Comparison of ENCODE assay signal across 11 mouse cellular contexts in the genomic region with DNA sequence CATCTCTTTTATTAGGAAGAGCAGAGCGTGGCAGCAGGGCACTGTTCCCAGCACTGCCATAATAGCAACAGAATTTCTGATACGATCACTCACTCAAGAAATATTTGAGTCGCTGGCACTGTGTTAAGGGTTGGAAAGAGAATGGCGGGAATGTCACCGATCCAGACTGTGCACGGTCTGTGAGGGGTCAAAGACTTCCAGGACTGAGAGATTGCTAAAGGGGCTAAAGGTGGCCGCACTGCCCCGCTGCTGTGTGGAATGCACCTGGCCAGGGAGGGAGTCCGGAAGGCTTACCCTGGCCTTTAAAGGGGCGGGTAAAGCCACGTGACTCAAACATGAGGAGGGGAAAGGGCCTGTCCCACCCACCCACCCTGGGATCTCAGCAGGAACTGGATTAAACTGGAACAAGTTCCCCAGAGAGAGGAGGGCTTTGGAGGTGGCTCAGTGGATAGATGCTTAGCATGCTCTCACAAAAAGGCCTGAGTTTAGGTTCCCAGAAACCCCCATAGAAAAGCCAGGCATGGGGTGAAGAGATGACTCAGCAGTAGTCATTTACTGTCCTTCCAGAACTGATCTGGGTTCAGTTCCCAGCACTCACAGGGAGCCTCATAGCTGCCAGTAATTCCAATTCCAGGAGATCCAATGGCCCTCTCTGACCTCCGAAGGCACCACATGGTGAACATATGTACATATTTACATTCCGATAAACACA. TPM values are rescaled to one million over a fixed set of nuclear protein-coding genes. Genes with fewer than 3 reads are reported as not detected.
DNase-seq lines count a peak whose midpoint lies in the region; ATAC-seq and TF ChIP-seq lines count a peak whose summit lies in the region.
"Had no signal": no experiment of that assay in that cellular context is flagged by ENCODE, and none has a peak within 500 bp of the region (broad histone marks: within the 10 kb centered on the region; RNA-seq: fewer than 3 reads in every experiment).

No protein-coding gene starts in this region.

- DNase-seq in heart, postnatal 0 days (ENCODE audit: low spot score) = no peak
- no peak for DNase-seq in heart, adult 2 months
- DNase-seq in liver, embryonic 13.5 days = no peak
- DNase-seq in retina, embryonic 14.5 days (ENCODE audit: low spot score) = no peak
- DNase-seq in layer of hippocampus, adult 18-20 months (ENCODE audit: low spot score in 2 of 2) = no peak
- DNase-seq: adrenal gland, adult 2 months had no signal

- no peak overlapping the region for H3K27ac ChIP-seq in heart, postnatal 0 days (ENCODE audit: low read depth)
- H3K27ac ChIP-seq in heart, adult 2 months = no peak overlapping the region
- peak overlapping the region; percentile 47; the same call in 1 of the 2 replicates for H3K27ac ChIP-seq in ES-Bruce4 (ENCODE audit: insufficient read depth, low read length)
- H3K27ac ChIP-seq in embryonic facial prominence, embryonic 13.5 days = peak overlapping the region; percentile 57; the same call in 1 of the 2 replicates
- H3K27ac ChIP-seq in liver, embryonic 13.5 days = no peak overlapping the region
- H3K27ac ChIP-seq: forebrain, embryonic 13.5 days had no signal

- no peak for TF ChIP-seq CTCF in heart, postnatal 0 days (IDR thresholded peaks at IDR 0.05; ENCODE audit: low read depth)
- no peak for TF ChIP-seq CTCF in heart, adult 2 months (IDR thresholded peaks at IDR 0.05)
- TF ChIP-seq CTCF in ES-Bruce4 (IDR thresholded peaks at IDR 0.05; ENCODE audit: low read depth, low read length) = no peak

- no peak overlapping the region for H3K9ac ChIP-seq in heart, postnatal 0 days (replicated peaks; ENCODE audit: low read depth, low read length)
- H3K9ac ChIP-seq in heart, adult 2 months (ENCODE audit: low read depth, low read length) = no peak overlapping the region
- 0 out of 2 replicates have a peak overlapping the region, but pooled peaks have one; percentile 5 for H3K9ac ChIP-seq in ES-Bruce4 (ENCODE audit: low read depth, poor library complexity, severe bottlenecking)
- H3K9ac ChIP-seq in embryonic facial prominence, embryonic 13.5 days = no peak overlapping the region
- H3K9ac ChIP-seq in liver, embryonic 13.5 days = no peak overlapping the region
- H3K9ac ChIP-seq: forebrain, embryonic 13.5 days had no signal

- WGBS in heart, postnatal 0 days = 23% methylated on average over 13 of the region's 13 CpGs
- 28% methylated on average over 13 of the region's 13 CpGs for WGBS in heart, adult 2 months
- WGBS in embryonic facial prominence, embryonic 13.5 days = 25% methylated on average over 13 of the region's 13 CpGs
- 48% methylated on average over 13 of the region's 13 CpGs for WGBS in liver, embryonic 13.5 days (ENCODE audit: insufficient replicate concordance)

- intact Hi-C loops in heart, adult 2 months (cut with DNase I) = no loop called here

- no peaks in the 10 kb centered on the region for H3K79me2 ChIP-seq in heart, adult 2 months (replicated peaks; ENCODE audit: control insufficient read depth, insufficient read depth, low read length)

- TF ChIP-seq EP300 in heart, postnatal 0 days (IDR thresholded peaks at IDR 0.05; ENCODE audit: low read depth) = no peak
- no peak for TF ChIP-seq EP300 in heart, adult 2 months (IDR thresholded peaks at IDR 0.05; ENCODE audit: insufficient read depth, low read depth, low read length)
- TF ChIP-seq EP300 in ES-Bruce4 (IDR thresholded peaks at IDR 0.05; ENCODE audit: insufficient read depth, low read depth, low read length) = 0 out of 2 replicates have a peak, but pooled peaks have one; percentile 41

- H3K4me1 ChIP-seq in heart, postnatal 0 days (ENCODE audit: control insufficient read depth, insufficient read depth) = peaks cover 11% of the 10 kb centered on the region
- no peaks in the 10 kb centered on the region for H3K4me1 ChIP-seq in heart, adult 2 months (ENCODE audit: control insufficient read depth, insufficient read depth, low read length)
- H3K4me1 ChIP-seq in ES-Bruce4 (ENCODE audit: control insufficient read depth, insufficient read depth, low read length) = no peaks in the 10 kb centered on the region
- H3K4me1 ChIP-seq in embryonic facial prominence, embryonic 13.5 days = peaks cover 30% of the 10 kb centered on the region
- peaks cover 13% of the 10 kb centered on the region; the same call in 1 of the 2 replicates for H3K4me1 ChIP-seq in liver, embryonic 13.5 days (replicated peaks)
- H3K4me1 ChIP-seq: forebrain, embryonic 13.5 days had no signal

- TF ChIP-seq POLR2A in heart, adult 2 months (IDR thresholded peaks at IDR 0.05; ENCODE audit: insufficient read depth, low read depth, low read length) = no peak
- peak; percentile 54 for TF ChIP-seq POLR2A in ES-Bruce4 (IDR thresholded peaks at IDR 0.05; ENCODE audit: insufficient read depth, low read length)

- ATAC-seq in heart, postnatal 0 days (ENCODE audit: insufficient read depth, low read depth) = peak; percentile 50
- no peak for ATAC-seq in embryonic facial prominence, embryonic 13.5 days (ENCODE audit: insufficient number of reproducible peaks, insufficient read depth, low FRiP score, low TSS enrichment, low read depth)
- peak; percentile 56 for ATAC-seq in liver, embryonic 13.5 days (ENCODE audit: low read depth)
- no peak for ATAC-seq in CD4-positive, CD25-positive, alpha-beta regulatory T cell, adult 4 months
- ATAC-seq: forebrain, embryonic 13.5 days had no signal

- H3K36me3 ChIP-seq in heart, postnatal 0 days (replicated peaks; ENCODE audit: control insufficient read depth, insufficient read depth, low read length) = no peaks in the 10 kb centered on the region
- no peaks in the 10 kb centered on the region for H3K36me3 ChIP-seq in heart, adult 2 months (ENCODE audit: control insufficient read depth, insufficient read depth, low read length)
- no peaks in the 10 kb centered on the region for H3K36me3 ChIP-seq in ES-Bruce4 (ENCODE audit: control insufficient read depth, insufficient read depth, low read length, poor library complexity, severe bottlenecking)
- H3K36me3 ChIP-seq in embryonic facial prominence, embryonic 13.5 days = no peaks in the 10 kb centered on the region
- H3K36me3 ChIP-seq in liver, embryonic 13.5 days = no peaks in the 10 kb centered on the region
- H3K36me3 ChIP-seq: G1E had no signal

- no peak overlapping the region for H3K4me2 ChIP-seq in heart, postnatal 0 days (ENCODE audit: low read depth, low read length)
- H3K4me2 ChIP-seq in embryonic facial prominence, embryonic 13.5 days = no peak overlapping the region
- no peak overlapping the region for H3K4me2 ChIP-seq in liver, embryonic 13.5 days
- H3K4me2 ChIP-seq: forebrain, embryonic 13.5 days had no signal

- no peaks in the 10 kb centered on the region for H3K9me3 ChIP-seq in heart, postnatal 0 days (replicated peaks; ENCODE audit: control insufficient read depth, low read length)
- no peaks in the 10 kb centered on the region for H3K9me3 ChIP-seq in ES-Bruce4 (replicated peaks; ENCODE audit: control insufficient read depth, insufficient read depth, low read length, poor library complexity, severe bottlenecking)
- no peaks in the 10 kb centered on the region for H3K9me3 ChIP-seq in embryonic facial prominence, embryonic 13.5 days
- H3K9me3 ChIP-seq in liver, embryonic 13.5 days (replicated peaks) = no peaks in the 10 kb centered on the region

- H3K27me3 ChIP-seq in heart, postnatal 0 days (ENCODE audit: control insufficient read depth, insufficient read depth, low read length) = no peaks in the 10 kb centered on the region
- H3K27me3 ChIP-seq in heart, adult 2 months (ENCODE audit: control insufficient read depth, insufficient read depth, low read length) = no peaks in the 10 kb centered on the region
- H3K27me3 ChIP-seq in ES-Bruce4 (ENCODE audit: control insufficient read depth, insufficient read depth, low read length, poor library complexity, severe bottlenecking) = no peaks in the 10 kb centered on the region
- no peaks in the 10 kb centered on the region for H3K27me3 ChIP-seq in embryonic facial prominence, embryonic 13.5 days
- H3K27me3 ChIP-seq in liver, embryonic 13.5 days = no peaks in the 10 kb centered on the region
- H3K27me3 ChIP-seq: forebrain, embryonic 13.5 days had no signal

- H3K4me3 ChIP-seq in heart, postnatal 0 days (ENCODE audit: low read depth, low read length) = no peak overlapping the region
- no peak overlapping the region for H3K4me3 ChIP-seq in heart, adult 2 months
- H3K4me3 ChIP-seq in ES-Bruce4 (ENCODE audit: low read depth, low read length) = 0 out of 2 replicates have a peak overlapping the region, but pooled peaks have one; percentile 2
- no peak overlapping the region for H3K4me3 ChIP-seq in embryonic facial prominence, embryonic 13.5 days
- no peak overlapping the region for H3K4me3 ChIP-seq in liver, embryonic 13.5 days (replicated peaks)
- H3K4me3 ChIP-seq: forebrain, embryonic 13.5 days had no signal

RNA-seq across cellular contexts. Expression of gene Pard6b, which starts 22.2 kb away (rescaled TPM):
- total RNA-seq in heart, postnatal 0 days (2014; rRNA removed; ENCODE audit: low replicate concordance) = 4.4 and 6.5 TPM in 2 replicates
- polyA plus RNA-seq in heart, postnatal 0 days (2015; fragmentation: Nextera tagmentation; extraction: Ambion mirVana) = 3.3 and 3.5 TPM in 2 replicates
- 1 to 10 TPM; 2.0 to 2.2 TPM for total RNA-seq in heart, adult 2 months (2021)
- polyA plus RNA-seq in heart, adult 2 months (2012; rRNA removed) = 2.4 TPM in 2 replicates
- polyA plus RNA-seq in ES-Bruce4 (2011; ENCODE audit: insufficient read depth, insufficient read length, low read depth, missing spikeins) = 55.0 and 55.3 TPM in 2 replicates
- 3.0 and 3.9 TPM in 2 replicates for polyA plus RNA-seq in embryonic facial prominence, embryonic 13.5 days (2015; fragmentation: Nextera tagmentation; extraction: Ambion mirVana)
- 2.2 and 2.9 TPM in 2 replicates for polyA plus RNA-seq in liver, embryonic 13.5 days (2015; fragmentation: Nextera tagmentation; extraction: Ambion mirVana)
- 1 to 10 TPM in 1 of 2 experiments, under 1 TPM in 1; 0.23 to 1.2 TPM for polyA plus RNA-seq in CD4-positive, CD25-positive, alpha-beta regulatory T cell, adult 4 months (2017; shearing (Covaris generic))
- 1 to 10 TPM; 4.0 to 5.0 TPM for total RNA-seq in layer of hippocampus, adult 18-20 months (2021)

RNA-seq across cellular contexts. Expression of gene Ripor3, which starts 48.2 kb away (rescaled TPM):
- 1.2 and 1.9 TPM in 2 replicates for total RNA-seq in heart, postnatal 0 days (2014; rRNA removed; ENCODE audit: low replicate concordance)
- 0.29 and 0.36 TPM in 2 replicates for polyA plus RNA-seq in heart, postnatal 0 days (2015; fragmentation: Nextera tagmentation; extraction: Ambion mirVana)
- total RNA-seq in heart, adult 2 months (2021) = under 1 TPM; 0.21 to 0.36 TPM
- polyA plus RNA-seq in heart, adult 2 months (2012; rRNA removed) = 0.79 and 1.5 TPM in 2 replicates
- polyA plus RNA-seq in ES-Bruce4 (2011; ENCODE audit: insufficient read depth, insufficient read length, low read depth, missing spikeins) = 1.8 and 2.4 TPM in 2 replicates
- polyA plus RNA-seq in embryonic facial prominence, embryonic 13.5 days (2015; fragmentation: Nextera tagmentation; extraction: Ambion mirVana) = 7.0 and 7.7 TPM in 2 replicates
- 1.6 TPM in 2 replicates for polyA plus RNA-seq in liver, embryonic 13.5 days (2015; fragmentation: Nextera tagmentation; extraction: Ambion mirVana)
- under 1 TPM; 0.17 to 0.63 TPM for polyA plus RNA-seq in CD4-positive, CD25-positive, alpha-beta regulatory T cell, adult 4 months (2017; shearing (Covaris generic))
- total RNA-seq in layer of hippocampus, adult 18-20 months (2021) = under 1 TPM in 1 of 2 experiments, not detected in 1; 0.52 TPM

Comparison
In these comparisons a context has a peak if more than half of its experiments do, and no peak if none do; other contexts are left out.
1. ATAC-seq: peak in heart, postnatal 0 days (single experiment) and liver, embryonic 13.5 days (single experiment); none in embryonic facial prominence, embryonic 13.5 days (single experiment) and CD4-positive, CD25-positive, alpha-beta regulatory T cell, adult 4 months (single experiment).
2. H3K27ac ChIP-seq: peak in ES-Bruce4 (single experiment) and embryonic facial prominence, embryonic 13.5 days (single experiment); none in heart, postnatal 0 days (single experiment), heart, adult 2 months (single experiment) and liver, embryonic 13.5 days (single experiment).
3. RNA of gene Pard6b, which starts 22.2 kb away (polyA plus RNA-seq): 55.0 to 55.3 TPM in ES-Bruce4; 3.3 to 3.5 TPM in heart, postnatal 0 days, 3.0 to 3.9 TPM in embryonic facial prominence, embryonic 13.5 days, 2.4 TPM in heart, adult 2 months, 2.2 to 2.9 TPM in liver, embryonic 13.5 days and 0.23 to 1.2 TPM in CD4-positive, CD25-positive, alpha-beta regulatory T cell, adult 4 months; every median in the first group is over 10 times any median in the second.